Mouse (Mus musculus) lung, embryonic 16.5 days (tissue): ENCODE measurements at regions not wholly inside any gene's neighbourhood (a gene's known extent, or its start where the extent isn't known, plus 50 kb on each side); places are given as distances from the start of the nearest gene placed in this dataset.

Source experiments
- ATAC-seq: fragments of 200-750 bp; cut with Nextera tagmentation; 2 replicates; pipeline ENCODE4 v1.8.0; 2017; ENCODE audit warnings: low read depth, mild to moderate bottlenecking, moderate library complexity
- H3K27ac ChIP-seq: fragments of 300-500 bp; sonication (generic); 2 replicates; pipeline ENCODE4 v1.5.1; 2014; ENCODE audit warnings: mild to moderate bottlenecking, control low read depth, low read length
- H3K27me3 ChIP-seq: fragments of 300-500 bp; sonication (generic); 2 replicates; pipeline ENCODE4 v1.6.1; 2014; ENCODE audit warnings: low read depth, low read length, mixed read lengths; ENCODE audit not compliant: control insufficient read depth, insufficient read depth
- H3K36me3 ChIP-seq: fragments of 300-500 bp; sonication (generic); 2 replicates; pipeline ENCODE4 v1.6.1; 2014; ENCODE audit warnings: low read length; ENCODE audit not compliant: control insufficient read depth, insufficient read depth
- H3K4me1 ChIP-seq: fragments of 300-500 bp; sonication (generic); replicated peaks from 2 replicates; pipeline ENCODE4 v1.6.1; 2014; ENCODE audit warnings: low read length, mixed read lengths; ENCODE audit not compliant: control insufficient read depth, insufficient read depth
- H3K4me2 ChIP-seq: fragments of 300-500 bp; sonication (generic); 2 replicates; pipeline ENCODE4 v1.6.1; 2014; ENCODE audit warnings: low read depth, low read length, control low read depth
- H3K4me3 ChIP-seq: fragments of 300-500 bp; sonication (generic); 2 replicates; pipeline ENCODE4 v1.5.1; 2014; ENCODE audit warnings: mild to moderate bottlenecking, low read length, control low read depth
- H3K9ac ChIP-seq: fragments of 300-500 bp; sonication (generic); 2 replicates; pipeline ENCODE4 v1.6.1; 2014; ENCODE audit warnings: low read length, control low read depth
- H3K9me3 ChIP-seq: fragments of 300-500 bp; sonication (generic); 2 replicates; pipeline ENCODE4 v1.6.1; 2016; ENCODE audit warnings: low read length; ENCODE audit not compliant: control insufficient read depth
- WGBS: fragments of 180-500 bp; shearing (Covaris S2); extraction: QIAGEN DNeasy Blood & Tissue Kit; methylation state at CpG from one replicate; pipeline ENCODE4 v1.1.7; 2014; 5-methylcytosine and 5-hydroxymethylcytosine counted together

- no peak overlapping the region for H3K9ac ChIP-seq
- ATAC-seq: no peak
- H3K36me3 ChIP-seq: no peaks in the 10 kb centered on the region
- WGBS: 46% methylated on average over 4 of the region's 4 CpGs
- H3K9me3 ChIP-seq: no peaks in the 10 kb centered on the region
- no peak overlapping the region for H3K27ac ChIP-seq
- H3K4me1 ChIP-seq: peaks cover 3% of the 10 kb centered on the region; the same call in 1 of the 2 replicates
- no peaks in the 10 kb centered on the region for H3K27me3 ChIP-seq
- H3K4me2 ChIP-seq: no peak overlapping the region
- H3K4me3 ChIP-seq: no peak overlapping the region
These were observed 253.5 kb downstream of the Hhipl2 start for GRCm38 (mm10) chr1:183671541-183671940.

GRCm38 (mm10) chr1:183672521-183672920, 254.5 kb downstream of the Hhipl2 start:
- ATAC-seq: peak; percentile 41; the same call in 1 of the 2 replicates
- no peak overlapping the region for H3K4me3 ChIP-seq
- no peaks in the 10 kb centered on the region for H3K9me3 ChIP-seq
- WGBS: 70% methylated on average over 5 of the region's 5 CpGs
- H3K27me3 ChIP-seq: no peaks in the 10 kb centered on the region
- no peaks in the 10 kb centered on the region for H3K36me3 ChIP-seq
- no peak overlapping the region for H3K4me2 ChIP-seq
- H3K9ac ChIP-seq: no peak overlapping the region
- no peak overlapping the region for H3K27ac ChIP-seq
- H3K4me1 ChIP-seq: peaks cover 3% of the 10 kb centered on the region; the same call in 1 of the 2 replicates

- H3K36me3 ChIP-seq: no peaks in the 10 kb centered on the region
- ATAC-seq: no peak
- H3K9ac ChIP-seq: no peak overlapping the region
- H3K27me3 ChIP-seq: no peaks in the 10 kb centered on the region
- H3K4me2 ChIP-seq: no peak overlapping the region
- H3K27ac ChIP-seq: no peak overlapping the region
- peaks cover 12% of the 10 kb centered on the region; the same call in 1 of the 2 replicates for H3K4me1 ChIP-seq
- no peaks in the 10 kb centered on the region for H3K9me3 ChIP-seq
- no peak overlapping the region for H3K4me3 ChIP-seq
- 85% methylated on average over 4 of the region's 4 CpGs for WGBS
These were observed 259.6 kb downstream of the Hhipl2 start for GRCm38 (mm10) chr1:183677585-183677984.

GRCm38 (mm10) chr1:183679949-183680348, 261.9 kb downstream of the Hhipl2 start:
- 16% methylated on average over 11 of the region's 11 CpGs for WGBS
- Histone ChIP-seq H3K27me3 (no peaks in the 10 kb centered on the region), H3K27ac (peak overlapping the region; percentile 9; the same call in 1 of the 2 replicates), H3K36me3 (no peaks in the 10 kb centered on the region), H3K4me1 (peaks cover 12% of the 10 kb centered on the region; the same call in 1 of the 2 replicates), H3K4me3 (no peak overlapping the region), H3K4me2 (peak overlapping the region; percentile 24), H3K9ac (no peak overlapping the region), H3K9me3 (no peaks in the 10 kb centered on the region)
- ATAC-seq: peak; percentile 71

- WGBS: 44% methylated on average over 5 of the region's 5 CpGs
- no peaks in the 10 kb centered on the region for H3K36me3 ChIP-seq
- H3K27me3 ChIP-seq: no peaks in the 10 kb centered on the region
- H3K9me3 ChIP-seq: no peaks in the 10 kb centered on the region
- H3K27ac ChIP-seq: no peak overlapping the region
- ATAC-seq: peak; percentile 86
- H3K9ac ChIP-seq: no peak overlapping the region
- no peaks in the 10 kb centered on the region for H3K4me1 ChIP-seq
- no peak overlapping the region for H3K4me2 ChIP-seq
- no peak overlapping the region for H3K4me3 ChIP-seq
These were observed 268.0 kb downstream of the Hhipl2 start for GRCm38 (mm10) chr1:183686056-183686455.

- WGBS: 67% methylated on average over 5 of the region's 5 CpGs
- Histone ChIP-seq H3K27me3 (no peaks in the 10 kb centered on the region), H3K9me3 (no peaks in the 10 kb centered on the region), H3K4me1 (no peaks in the 10 kb centered on the region), H3K4me3 (no peak overlapping the region), H3K27ac (no peak overlapping the region), H3K36me3 (no peaks in the 10 kb centered on the region), H3K9ac (no peak overlapping the region), H3K4me2 (no peak overlapping the region)
- no peak for ATAC-seq
These were observed 274.7 kb downstream of the Hhipl2 start for GRCm38 (mm10) chr1:183692756-183693155.

GRCm38 (mm10) chr1:183699284-183699683, 281.3 kb downstream of the Hhipl2 start:
- Histone ChIP-seq H3K27me3 (no peaks in the 10 kb centered on the region), H3K27ac (no peak overlapping the region), H3K4me3 (no peak overlapping the region), H3K9ac (no peak overlapping the region), H3K9me3 (no peaks in the 10 kb centered on the region), H3K36me3 (no peaks in the 10 kb centered on the region), H3K4me2 (no peak overlapping the region), H3K4me1 (no peaks in the 10 kb centered on the region)
- whole genome bisulfite sequencing: 78% methylated on average over 11 of the region's 11 CpGs
- no peak for ATAC-seq

GRCm38 (mm10) chr1:183702888-183703287, 284.9 kb downstream of the Hhipl2 start:
- peak; percentile 51; the same call in 1 of the 2 replicates for ATAC-seq
- Histone ChIP-seq H3K27ac (no peak overlapping the region), H3K27me3 (no peaks in the 10 kb centered on the region), H3K4me1 (0 out of 2 replicates have a peak, but pooled peaks cover 4% of the 10 kb centered on the region), H3K36me3 (no peaks in the 10 kb centered on the region), H3K9ac (no peak overlapping the region), H3K4me2 (no peak overlapping the region), H3K9me3 (no peaks in the 10 kb centered on the region), H3K4me3 (no peak overlapping the region)
- WGBS: 85% methylated on average over 2 of the region's 2 CpGs

GRCm38 (mm10) chr1:183712895-183713294, 294.9 kb downstream of the Hhipl2 start:
- ATAC-seq: no peak
- 78% methylated on average over 1 of the region's 1 CpGs for WGBS
- Histone ChIP-seq H3K27me3 (no peaks in the 10 kb centered on the region), H3K9me3 (no peaks in the 10 kb centered on the region), H3K4me2 (no peak overlapping the region), H3K4me3 (no peak overlapping the region), H3K27ac (no peak overlapping the region), H3K36me3 (no peaks in the 10 kb centered on the region), H3K4me1 (no peaks in the 10 kb centered on the region), H3K9ac (no peak overlapping the region)

- no peak overlapping the region for H3K27ac ChIP-seq
- no peak overlapping the region for H3K9ac ChIP-seq
- no peaks in the 10 kb centered on the region for H3K9me3 ChIP-seq
- H3K36me3 ChIP-seq: no peaks in the 10 kb centered on the region
- H3K27me3 ChIP-seq: no peaks in the 10 kb centered on the region
- no peak for ATAC-seq
- H3K4me1 ChIP-seq: no peaks in the 10 kb centered on the region
- 54% methylated on average over 1 of the region's 1 CpGs for WGBS
- no peak overlapping the region for H3K4me2 ChIP-seq
- no peak overlapping the region for H3K4me3 ChIP-seq
These were observed 296.0 kb upstream of the Dusp10 start for GRCm38 (mm10) chr1:183717060-183717459.
